Mouse (Mus musculus) liver, adult (tissue): Measurements from ENCODE around the gene Slc16a8.

Source experiments
- GATA4 ChIP-seq: IDR thresholded peaks from 2 replicates; pipeline ENCODE4 v1.6.1; 2014; ENCODE audit warnings: mild to moderate bottlenecking, low read length; ENCODE audit not compliant: insufficient replicate concordance

Slc16a8 gene

GRCm38 (mm10) chr15:79273020-79273419, 18.5 kb upstream of the Slc16a8 start:
- no peak for TF ChIP-seq GATA4

DNA sequence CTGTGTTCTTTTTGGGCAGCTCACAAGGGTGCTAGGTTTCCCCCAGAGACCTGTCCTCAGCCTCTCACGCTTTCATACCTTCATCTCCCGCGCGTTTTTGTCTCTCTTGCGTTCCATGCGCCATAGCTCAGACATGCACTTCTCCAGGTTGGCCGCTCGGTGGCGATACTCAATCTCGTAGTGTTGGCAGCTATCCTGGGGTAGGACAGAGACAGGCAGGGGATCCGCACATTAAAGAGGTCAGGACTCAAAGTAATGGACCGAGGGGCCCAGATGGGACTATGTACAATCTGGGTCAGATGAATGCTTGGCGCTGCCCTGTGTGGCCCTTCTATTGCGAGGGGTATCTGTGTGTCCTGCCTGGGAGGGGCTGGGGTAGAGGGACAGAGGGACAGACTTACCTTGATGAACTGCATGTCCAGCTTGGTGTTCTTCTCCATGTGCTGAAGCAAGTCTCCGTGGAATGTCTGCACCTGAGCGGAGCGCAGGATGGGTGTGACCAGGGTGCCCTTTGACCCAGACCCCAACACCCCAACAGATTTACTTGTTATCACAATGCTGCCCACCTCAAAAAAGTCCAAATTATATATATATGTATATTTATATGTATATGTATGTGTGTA, 16.7 kb upstream of the Slc16a8 start:
- no peak for TF ChIP-seq GATA4

GRCm38 (mm10) chr15:79270317-79271123, 16.0 kb upstream of the Slc16a8 start:
- no peak for TF ChIP-seq GATA4

GRCm38 (mm10) chr15:79268521-79268920, 14.0 kb upstream of the Slc16a8 start:
- no peak for TF ChIP-seq GATA4

DNA sequence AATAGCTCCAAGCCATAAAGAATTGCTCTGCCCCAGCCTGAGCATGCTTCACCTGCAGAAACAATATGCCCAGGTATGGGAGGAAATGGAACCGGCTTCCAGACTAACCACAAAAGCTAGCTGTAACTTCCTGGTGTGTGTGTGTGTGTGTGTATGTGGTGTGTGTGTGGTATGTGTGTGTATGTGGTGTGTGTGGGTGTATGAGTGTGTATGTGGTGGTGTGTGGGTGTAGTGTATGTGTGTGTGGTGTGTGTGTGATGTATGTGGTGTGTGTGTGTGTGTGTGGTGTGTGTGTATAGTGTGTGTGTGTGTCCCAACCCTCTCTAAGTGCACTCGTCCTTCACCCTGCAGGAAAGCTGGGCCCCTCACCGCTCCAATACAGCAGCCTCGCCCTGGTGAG, 10.8 kb upstream of the Slc16a8 start:
- no peak for TF ChIP-seq GATA4

- TF ChIP-seq GATA4, result no peak
Measured at GRCm38 (mm10) chr15:79263726-79264125, 9.2 kb upstream of the Slc16a8 start.

DNA sequence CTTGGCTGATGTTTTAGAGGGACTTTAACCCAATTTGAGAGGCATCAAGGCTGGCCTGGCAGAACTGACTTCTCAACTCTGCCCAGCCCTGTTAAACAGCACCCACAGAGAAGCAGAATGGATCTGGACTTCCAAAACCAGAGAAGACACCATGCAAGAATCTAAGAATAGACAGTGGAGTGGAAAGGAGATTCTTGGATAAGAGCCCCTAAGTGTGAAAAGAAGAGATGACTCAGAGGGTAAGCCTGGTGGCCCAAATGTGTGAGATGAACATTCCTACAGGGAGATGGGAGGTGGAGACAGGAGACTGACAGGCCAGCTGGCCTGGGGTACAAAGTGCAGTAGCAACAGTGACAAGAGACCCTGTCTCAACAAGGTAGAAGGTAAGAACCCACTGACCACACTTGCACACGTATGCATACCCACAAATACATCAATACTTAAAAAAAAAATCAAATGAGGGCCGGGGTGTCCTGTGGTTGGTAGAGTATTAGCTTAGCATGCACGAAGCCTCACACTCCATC, 8.3 kb upstream of the Slc16a8 start:
- TF ChIP-seq GATA4, result no peak

DNA sequence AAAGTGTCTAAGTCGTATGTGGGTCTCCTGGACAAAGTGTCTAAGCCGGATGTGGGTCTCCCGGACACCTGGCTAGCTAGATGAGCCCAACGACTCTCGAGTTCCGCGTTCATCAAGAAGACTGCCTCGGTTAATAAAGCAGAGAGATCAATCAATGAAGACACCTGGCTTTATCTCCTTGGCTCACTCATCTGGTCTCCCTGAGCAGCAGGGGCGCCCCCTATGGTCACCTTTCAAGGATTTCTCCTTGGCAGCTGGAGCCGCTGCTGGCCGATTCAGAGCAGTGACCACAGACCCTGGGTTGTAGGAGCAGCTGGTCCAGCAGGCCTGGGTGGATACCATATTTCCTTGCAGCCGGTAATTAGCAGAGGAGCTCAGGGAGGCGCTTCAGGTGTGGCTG, 7.8 kb upstream of the Slc16a8 start:
- TF ChIP-seq GATA4, result no peak

DNA sequence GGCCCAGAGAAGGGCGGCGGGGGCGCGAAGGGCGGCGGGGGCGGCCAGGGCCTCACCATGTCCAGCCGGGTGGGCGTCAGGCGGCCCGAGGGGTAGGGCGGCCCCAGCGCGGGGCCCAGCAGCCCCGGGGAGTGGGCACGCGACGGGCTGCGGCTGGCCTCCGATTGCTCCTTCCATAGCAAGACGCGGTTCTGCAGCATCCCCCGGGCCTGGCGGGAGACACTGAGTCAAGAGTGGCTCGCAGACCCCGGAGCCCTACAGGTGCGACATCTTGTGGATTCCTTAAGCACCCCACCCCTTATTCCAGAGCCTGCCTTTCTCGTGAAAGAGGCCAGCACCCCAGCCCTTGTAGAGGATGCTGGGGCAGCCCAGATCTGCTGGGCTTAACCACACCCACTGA, 7.2 kb upstream of the Slc16a8 start:
- no peak for TF ChIP-seq GATA4

GRCm38 (mm10) chr15:79261095-79261725, 6.6 kb upstream of the Slc16a8 start:
- no peak for TF ChIP-seq GATA4

- no peak for TF ChIP-seq GATA4
Measured at GRCm38 (mm10) chr15:79258521-79258920, 4.0 kb upstream of the Slc16a8 start.

DNA sequence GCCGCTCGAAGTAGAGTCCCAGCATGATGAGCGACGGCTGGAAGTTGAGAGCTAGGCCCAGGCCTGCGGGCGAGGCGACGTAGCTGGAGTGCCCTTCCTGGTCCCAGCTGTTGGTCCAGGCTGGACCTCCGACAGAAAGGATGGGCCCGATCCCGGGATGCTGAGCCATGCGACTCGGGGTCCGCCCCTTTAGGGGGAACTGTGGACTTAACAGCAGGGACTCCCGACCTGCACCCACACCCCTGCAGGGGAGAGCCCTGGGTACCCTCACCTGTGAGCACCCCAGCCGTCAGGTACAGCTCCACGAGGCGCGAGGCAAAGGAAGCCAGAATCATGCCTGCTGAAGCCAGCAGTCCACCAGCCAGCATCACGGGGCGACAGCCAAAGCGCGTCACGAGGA, 2.0 kb downstream of the Slc16a8 start:
- no peak for TF ChIP-seq GATA4

DNA sequence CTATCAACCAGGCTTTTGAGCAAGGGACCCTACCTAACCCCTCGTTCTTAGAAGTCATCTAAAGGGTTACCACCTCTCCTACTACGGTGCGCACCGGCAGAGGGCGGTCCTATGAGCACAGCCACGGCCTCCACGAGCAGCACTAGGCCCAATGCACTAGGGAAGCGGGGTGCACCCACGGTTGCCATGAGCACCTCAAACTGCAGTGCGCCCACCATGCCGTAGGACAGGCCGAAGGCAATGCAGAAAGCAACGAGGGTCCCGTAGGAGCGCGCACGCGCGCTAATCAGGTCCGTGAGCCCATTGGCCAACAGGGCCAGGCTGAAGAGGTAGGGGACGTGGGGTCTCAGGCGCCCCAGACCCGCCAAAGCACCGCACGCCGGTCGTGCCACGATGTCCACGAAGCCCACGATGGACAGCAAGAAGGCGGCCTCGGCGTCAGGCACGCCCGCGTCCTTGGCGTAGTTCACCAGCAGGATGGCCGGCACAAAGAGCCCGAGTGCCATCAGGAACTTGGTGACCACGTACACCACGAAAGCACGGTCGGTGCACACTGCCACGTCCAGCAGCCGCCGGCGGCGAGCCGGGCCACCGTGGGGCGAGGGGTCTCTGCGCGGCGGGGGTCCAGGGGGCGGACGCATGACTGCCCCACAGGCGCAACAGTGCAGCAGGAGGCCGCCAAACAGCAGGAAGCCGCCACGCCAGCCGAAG, 2.6 kb downstream of the Slc16a8 start:
- no peak for TF ChIP-seq GATA4

DNA sequence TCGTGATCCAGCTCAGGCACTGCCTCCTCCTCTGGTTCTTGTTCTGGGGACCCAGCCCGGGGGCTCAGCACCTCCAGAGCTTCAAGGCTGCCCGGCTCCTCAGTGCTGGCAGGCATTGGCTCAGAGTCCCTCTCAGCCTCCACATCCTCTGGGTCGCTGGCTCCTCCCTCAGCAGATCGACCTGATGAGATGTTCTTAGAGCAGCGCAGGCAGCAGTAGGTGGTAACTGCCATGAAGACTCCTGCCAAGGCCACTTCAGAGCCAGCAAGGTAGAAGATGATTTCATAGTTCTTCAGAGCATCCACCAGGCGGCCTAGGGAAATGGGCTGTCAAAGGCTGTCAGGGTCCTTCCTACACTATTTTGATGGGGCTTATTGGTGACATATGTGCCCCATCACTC, 3.4 kb downstream of the Slc16a8 start:
- TF ChIP-seq GATA4, result no peak

- no peak for TF ChIP-seq GATA4
Measured at GRCm38 (mm10) chr15:79250236-79250635, 4.3 kb downstream of the Slc16a8 start.

DNA sequence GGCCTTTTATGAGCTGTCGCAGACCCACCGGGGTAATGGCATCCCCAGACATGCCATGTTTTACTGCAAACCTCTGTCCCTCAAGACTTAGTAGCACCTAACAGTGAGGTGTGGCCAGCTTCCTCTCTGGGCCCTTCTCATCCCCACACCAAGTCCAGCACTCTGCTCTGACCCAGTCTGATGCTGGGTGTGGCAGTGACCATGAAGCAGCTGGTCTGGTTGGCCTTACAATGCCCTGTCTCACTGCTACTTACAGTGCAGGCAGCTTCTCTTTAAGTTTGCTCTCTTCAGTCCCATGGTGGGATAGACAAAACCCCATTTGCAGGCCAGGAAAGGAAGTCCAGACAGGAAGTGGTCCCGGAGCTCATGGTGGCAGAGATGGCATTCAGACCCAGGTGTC, 9.2 kb downstream of the Slc16a8 start:
- TF ChIP-seq GATA4, result no peak
